Mouse (Mus musculus): ENCODE measurements around the gene Ywhag. TPM values are rescaled to one million over a fixed set of nuclear protein-coding genes. Genes with fewer than 3 reads are reported as not detected.
A peak's percentile ranks its signal among the peaks of the same experiment; 100 is the strongest.

Ywhag gene
- polyA plus RNA-seq, 1 experiment from 2014 or later = 665 TPM

DNA sequence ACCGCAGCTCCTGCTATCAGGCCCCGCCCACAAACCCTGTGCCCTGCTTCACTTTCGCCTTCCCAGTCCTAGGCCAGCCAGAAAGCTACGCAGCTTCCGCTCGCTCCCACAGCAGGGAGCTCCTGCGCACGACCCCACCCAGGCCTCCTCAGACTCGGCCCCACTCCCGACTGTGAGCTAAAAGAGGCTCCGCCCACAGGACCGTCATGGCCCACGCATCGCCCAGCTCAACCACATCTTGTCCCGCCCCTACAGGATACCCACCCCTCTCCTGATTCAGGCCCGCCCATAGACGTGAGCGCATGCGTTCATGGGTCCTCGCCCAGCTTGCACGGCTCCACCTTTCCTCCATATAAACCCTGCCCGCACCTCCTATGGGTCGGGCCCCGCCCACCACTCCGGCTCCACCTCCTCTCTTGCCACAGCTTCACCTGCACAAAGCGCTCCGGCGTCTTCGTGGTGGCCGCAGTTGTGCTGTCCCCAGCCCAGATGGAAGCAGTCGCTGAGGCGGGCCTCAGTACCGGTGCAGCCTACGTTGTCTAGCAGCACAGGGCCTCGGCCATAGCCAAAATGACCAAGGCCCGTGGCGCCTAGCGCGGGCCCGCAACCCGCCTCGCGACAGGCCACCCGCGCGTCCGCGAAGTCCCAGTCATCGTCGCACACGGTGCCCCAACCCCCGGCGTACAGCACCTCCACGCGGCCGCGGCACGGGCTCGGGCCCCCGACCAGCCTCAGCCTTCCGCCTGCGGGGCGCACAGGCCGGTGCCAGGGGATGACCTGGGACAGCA lies 28.3 kb upstream of the Ywhag start:
- peak; percentile 96 for ATAC-seq (ENCODE audit: low read depth)
- Histone ChIP-seq H3K36me3 (no peaks in the 10 kb centered on the region), H3K9me3 (no peaks in the 10 kb centered on the region; the same call in 1 of the 2 replicates), H3K4me1 (replicated peaks) (peaks cover 20% of the 10 kb centered on the region), H3K27me3 (peaks cover 4% of the 10 kb centered on the region; the same call in 1 of the 2 replicates), H3K9ac (peak overlapping the region; percentile 91), H3K27ac (replicated peaks) (peak overlapping the region; percentile 97), H3K4me2 (peak overlapping the region; percentile 95), H3K4me3 (peak overlapping the region; percentile 59)
- under 1% methylated on average over 60 of the region's 64 CpGs for WGBS

DNA sequence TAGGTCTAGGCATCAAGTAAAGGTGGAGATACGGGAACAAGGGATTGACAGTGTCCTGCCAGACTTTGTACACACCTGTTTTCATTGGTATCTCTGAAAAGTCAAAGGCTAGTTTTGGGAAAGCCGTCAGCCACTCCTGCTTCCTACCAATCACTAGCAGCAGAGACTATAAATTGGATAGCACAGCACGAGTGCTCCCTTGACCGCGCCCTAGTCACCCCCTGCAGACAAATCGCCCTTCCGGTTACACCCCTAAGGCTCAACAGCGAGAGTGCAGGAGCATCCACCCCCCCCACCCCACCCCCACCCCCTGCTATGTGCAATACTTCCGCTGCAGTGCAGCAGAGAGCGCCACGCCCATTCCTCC lies 27.7 kb upstream of the Ywhag start:
- Histone ChIP-seq H3K4me1 (replicated peaks) (peaks cover 21% of the 10 kb centered on the region), H3K9ac (peak overlapping the region; percentile 58), H3K9me3 (no peaks in the 10 kb centered on the region; the same call in 1 of the 2 replicates), H3K27ac (replicated peaks) (peak overlapping the region; percentile 97), H3K36me3 (no peaks in the 10 kb centered on the region), H3K4me2 (peak overlapping the region; percentile 95), H3K4me3 (peak overlapping the region; percentile 59), H3K27me3 (peaks cover 4% of the 10 kb centered on the region; the same call in 1 of the 2 replicates)
- ATAC-seq (ENCODE audit: low read depth) = no peak
- under 1% methylated on average over 11 of the region's 11 CpGs for WGBS

DNA sequence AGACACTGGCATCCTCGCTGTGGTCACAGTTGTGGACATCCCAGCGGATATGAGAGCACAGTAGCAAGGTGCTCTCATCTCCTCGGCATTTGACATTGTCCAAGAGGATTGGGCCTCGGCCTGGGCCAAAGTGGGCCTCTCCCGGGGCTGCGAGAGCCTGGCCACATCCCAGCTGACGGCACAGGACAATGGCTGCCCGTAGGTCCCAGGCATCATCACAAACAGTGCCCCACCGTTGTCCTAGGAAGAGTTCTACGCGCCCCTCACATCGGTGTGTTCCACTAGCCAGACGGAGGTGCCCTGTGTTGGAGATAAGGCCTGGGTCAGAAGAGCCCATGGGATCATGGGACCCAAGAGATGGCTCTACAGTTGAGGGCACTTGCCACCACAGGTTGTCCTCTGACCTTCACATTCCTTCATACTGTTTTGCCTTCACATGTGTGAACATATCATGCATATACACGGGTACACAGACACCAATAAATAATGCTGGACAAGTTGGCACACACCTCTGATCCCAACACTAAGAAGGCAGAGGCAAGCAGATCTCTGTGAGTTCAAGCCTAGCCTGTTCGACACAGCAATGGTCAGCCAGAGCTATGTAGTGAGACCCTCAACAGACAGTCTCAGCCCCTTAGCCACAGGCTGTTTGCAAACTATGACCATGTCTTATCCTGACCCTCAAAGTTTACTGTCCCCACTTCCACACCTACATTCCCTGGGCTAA lies 26.7 kb upstream of the Ywhag start:
- H3K4me2 ChIP-seq = peak overlapping the region; percentile 95; the same call in 1 of the 2 replicates
- H3K4me1 ChIP-seq (replicated peaks) = peaks cover 28% of the 10 kb centered on the region
- peaks cover 4% of the 10 kb centered on the region; the same call in 1 of the 2 replicates for H3K27me3 ChIP-seq
- H3K36me3 ChIP-seq = no peaks in the 10 kb centered on the region
- no peak for ATAC-seq (ENCODE audit: low read depth)
- no peak overlapping the region for H3K9ac ChIP-seq
- no peak overlapping the region for H3K4me3 ChIP-seq
- no peaks in the 10 kb centered on the region for H3K9me3 ChIP-seq
- H3K27ac ChIP-seq (replicated peaks) = peak overlapping the region; percentile 97
- WGBS = 96% methylated on average over 15 of the region's 15 CpGs

DNA sequence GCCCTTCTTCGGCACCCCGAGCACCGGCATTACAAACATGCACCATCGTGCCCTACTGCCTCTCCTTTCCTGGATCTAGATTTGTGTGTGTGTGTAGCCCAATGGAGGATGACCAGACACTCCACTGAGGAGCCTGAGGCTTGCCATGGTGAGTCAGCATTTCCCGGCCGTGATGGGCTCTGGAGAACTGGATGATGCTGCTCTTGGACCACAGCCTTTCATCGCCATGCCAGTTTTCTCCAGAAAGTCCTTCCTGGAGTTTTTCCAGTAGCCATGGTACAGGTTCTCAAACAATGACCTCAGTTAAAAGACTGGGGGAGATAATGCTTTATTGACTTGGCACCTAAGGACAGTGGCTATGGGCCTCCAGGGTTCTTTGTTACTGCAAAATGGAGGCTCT lies 25.5 kb upstream of the Ywhag start:
- H3K27me3 ChIP-seq = no peaks in the 10 kb centered on the region
- H3K4me2 ChIP-seq = no peak overlapping the region
- no peak overlapping the region for H3K9ac ChIP-seq
- H3K4me1 ChIP-seq (replicated peaks) = peaks cover 23% of the 10 kb centered on the region
- no peak for ATAC-seq (ENCODE audit: low read depth)
- no peaks in the 10 kb centered on the region for H3K9me3 ChIP-seq
- 93% methylated on average over 7 of the region's 7 CpGs for WGBS
- H3K27ac ChIP-seq (replicated peaks) = no peak overlapping the region
- no peak overlapping the region for H3K4me3 ChIP-seq
- H3K36me3 ChIP-seq = no peaks in the 10 kb centered on the region

DNA sequence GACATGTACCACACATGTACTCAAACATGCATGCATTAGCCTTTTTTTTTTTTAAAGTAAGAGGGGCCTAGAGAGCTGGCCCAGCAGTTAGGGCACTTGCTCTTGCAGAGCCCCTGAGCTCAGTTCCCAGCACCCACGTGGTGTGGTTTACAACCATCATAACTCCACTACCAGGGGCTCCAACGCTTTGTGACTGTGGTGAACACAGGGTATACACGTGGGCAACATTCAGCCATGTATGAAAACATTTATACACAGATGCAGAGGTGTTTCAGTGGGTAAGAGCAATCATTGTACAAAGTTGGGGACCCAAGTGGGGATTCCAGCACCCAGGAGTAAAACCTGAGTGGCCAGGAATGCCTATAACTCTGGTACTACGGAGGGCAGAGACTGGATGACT lies 24.0 kb upstream of the Ywhag start:
- Histone ChIP-seq H3K9me3 (no peaks in the 10 kb centered on the region), H3K36me3 (no peaks in the 10 kb centered on the region), H3K27me3 (no peaks in the 10 kb centered on the region), H3K4me1 (replicated peaks) (peaks cover 22% of the 10 kb centered on the region), H3K27ac (replicated peaks) (peak overlapping the region; percentile 91), H3K4me2 (no peak overlapping the region), H3K4me3 (no peak overlapping the region), H3K9ac (no peak overlapping the region)
- WGBS = 83% methylated on average over 4 of the region's 4 CpGs
- ATAC-seq (ENCODE audit: low read depth) = no peak

DNA sequence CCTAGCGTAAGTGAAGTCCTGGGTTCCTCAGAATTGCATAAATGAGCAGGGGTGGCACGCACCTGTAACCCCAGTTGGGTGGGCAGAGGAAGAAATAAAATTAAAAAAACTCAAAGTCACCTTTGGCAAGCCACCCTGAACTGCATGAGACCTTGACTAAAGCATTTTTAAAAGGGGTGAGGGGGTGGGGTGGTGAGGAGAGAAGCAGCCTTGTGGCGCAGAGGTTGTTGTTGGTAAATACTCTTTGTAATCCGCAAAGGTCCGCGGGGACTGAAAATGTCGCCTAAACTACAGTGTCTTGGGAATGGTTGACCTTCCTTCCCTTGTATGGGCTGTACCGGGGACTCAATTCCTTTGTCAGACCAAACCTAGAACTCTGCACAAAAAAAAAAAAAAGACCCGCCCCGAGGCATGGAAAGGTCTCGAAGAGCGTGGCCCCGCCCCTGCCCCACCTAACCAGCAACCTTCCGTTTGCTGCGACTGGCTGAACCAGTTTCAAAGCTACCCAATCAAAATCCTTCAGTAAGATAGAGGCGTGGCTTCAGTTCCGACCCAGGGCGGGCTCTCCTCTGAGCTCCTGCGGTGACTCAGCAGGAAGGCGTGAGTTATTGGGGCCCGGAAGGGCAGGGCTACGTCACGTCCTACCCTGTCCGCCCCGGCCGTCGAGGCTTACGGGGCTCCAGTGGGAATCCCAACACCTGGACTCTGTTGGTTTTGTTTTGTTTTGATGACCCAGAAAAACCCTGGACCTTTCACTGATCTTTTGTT lies 23.0 kb upstream of the Ywhag start:
- no peaks in the 10 kb centered on the region for H3K36me3 ChIP-seq
- H3K4me1 ChIP-seq (replicated peaks) = peaks cover 18% of the 10 kb centered on the region
- H3K9me3 ChIP-seq = no peaks in the 10 kb centered on the region
- H3K4me2 ChIP-seq = peak overlapping the region; percentile 50
- H3K27me3 ChIP-seq = no peaks in the 10 kb centered on the region
- peak overlapping the region; percentile 34 for H3K4me3 ChIP-seq
- peak overlapping the region; percentile 58 for H3K9ac ChIP-seq
- WGBS = 7% methylated on average over 28 of the region's 28 CpGs
- peak; percentile 73 for ATAC-seq (ENCODE audit: low read depth)
- peak overlapping the region; percentile 91 for H3K27ac ChIP-seq (replicated peaks)

DNA sequence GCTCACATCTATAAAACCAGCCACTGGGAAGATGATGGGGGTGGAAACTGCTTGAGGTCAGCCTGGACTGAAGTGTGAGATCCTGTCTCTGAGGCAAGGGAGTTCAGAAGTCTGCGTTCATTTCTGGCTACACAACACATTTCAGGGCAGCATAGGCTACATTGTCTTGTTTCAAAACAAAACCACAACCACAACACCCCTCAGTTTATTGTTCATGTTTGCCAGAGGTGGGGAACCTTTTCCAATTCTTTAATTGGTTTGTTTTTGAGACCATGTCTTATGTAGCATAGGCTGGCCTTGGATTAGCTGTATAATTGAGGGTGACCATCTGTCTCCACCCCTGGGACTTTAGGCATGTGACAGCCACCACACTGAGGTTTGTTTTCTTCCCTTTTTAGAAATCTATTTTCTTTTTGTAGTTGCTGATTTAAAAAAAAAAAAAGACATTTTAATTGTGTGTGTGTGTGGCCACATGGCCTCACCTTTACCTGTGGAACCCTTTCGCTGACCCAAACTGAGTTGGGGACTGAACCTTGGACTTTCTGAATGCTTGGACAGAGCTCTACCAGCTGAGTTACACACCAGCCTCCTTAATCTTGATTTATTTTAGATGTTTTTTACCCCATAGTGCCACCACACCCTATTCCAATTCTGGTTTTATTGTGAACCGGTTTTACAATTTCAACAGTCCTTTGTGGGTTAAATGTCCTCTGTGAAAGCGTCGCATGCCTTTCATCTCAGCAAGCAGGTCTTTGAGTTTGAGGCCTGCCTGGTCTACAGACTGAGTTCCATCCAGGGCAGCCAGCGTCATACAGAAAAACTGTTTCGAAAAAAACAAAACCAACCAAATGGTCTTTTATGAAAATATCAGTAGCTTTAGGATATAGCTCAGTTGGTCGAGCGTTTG lies 22.1 kb upstream of the Ywhag start:
- Histone ChIP-seq H3K27me3 (no peaks in the 10 kb centered on the region), H3K36me3 (no peaks in the 10 kb centered on the region), H3K9me3 (no peaks in the 10 kb centered on the region), H3K27ac (replicated peaks) (peak overlapping the region; percentile 91), H3K4me1 (replicated peaks) (peaks cover 11% of the 10 kb centered on the region), H3K9ac (peak overlapping the region; percentile 58), H3K4me3 (0 out of 2 replicates have a peak overlapping the region, but pooled peaks have one; percentile 34), H3K4me2 (peak overlapping the region; percentile 50)
- 78% methylated on average over 9 of the region's 9 CpGs for WGBS
- no peak for ATAC-seq (ENCODE audit: low read depth)

DNA sequence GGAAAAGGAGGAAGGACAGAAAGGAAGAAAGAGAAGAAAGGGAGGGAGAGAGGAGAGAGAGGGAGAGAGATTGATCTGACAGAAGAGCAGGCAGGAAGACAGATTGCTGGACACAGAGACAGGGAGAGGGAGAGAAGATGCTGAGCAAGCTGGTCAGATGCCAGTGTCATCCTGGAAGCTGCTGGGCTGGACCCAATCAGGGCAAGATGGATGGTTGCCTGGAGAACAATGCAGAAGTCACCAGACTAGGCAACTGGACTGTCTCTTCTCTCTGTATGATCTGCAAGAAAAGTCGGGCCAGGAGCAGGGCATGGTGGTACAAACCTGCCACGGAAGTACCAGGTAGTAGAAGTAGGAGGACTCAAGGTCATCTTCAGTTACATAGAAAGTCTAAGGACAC lies 18.4 kb upstream of the Ywhag start:
- 94% methylated on average over 2 of the region's 2 CpGs for WGBS
- no peak overlapping the region for H3K4me3 ChIP-seq
- H3K4me2 ChIP-seq = no peak overlapping the region
- H3K9ac ChIP-seq = no peak overlapping the region
- no peaks in the 10 kb centered on the region for H3K9me3 ChIP-seq
- no peaks in the 10 kb centered on the region for H3K36me3 ChIP-seq
- no peak for ATAC-seq (ENCODE audit: low read depth)
- H3K27ac ChIP-seq (replicated peaks) = no peak overlapping the region
- peaks cover 8% of the 10 kb centered on the region for H3K4me1 ChIP-seq (replicated peaks)
- H3K27me3 ChIP-seq = no peaks in the 10 kb centered on the region

DNA sequence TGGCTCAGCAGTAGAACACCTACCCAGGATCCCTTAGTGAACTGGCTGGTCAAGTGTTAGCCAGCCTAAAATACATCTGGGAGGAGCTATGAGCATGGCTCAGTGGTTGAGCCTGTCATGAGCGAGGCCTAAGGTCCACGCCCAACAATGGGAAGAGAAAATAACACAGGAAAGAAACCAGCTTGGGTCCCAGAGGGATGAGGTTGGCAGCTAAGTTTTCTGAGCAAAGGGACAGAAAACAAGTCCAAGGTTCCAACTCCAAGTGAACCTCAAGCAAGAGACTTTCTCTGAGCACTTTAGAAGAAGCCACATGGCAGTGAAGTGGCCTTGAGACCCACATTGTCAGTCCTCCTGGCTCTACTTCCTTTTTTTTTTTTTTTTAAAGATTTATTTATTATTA lies 17.2 kb upstream of the Ywhag start:
- no peaks in the 10 kb centered on the region for H3K27me3 ChIP-seq
- 95% methylated on average over 2 of the region's 2 CpGs for WGBS

DNA sequence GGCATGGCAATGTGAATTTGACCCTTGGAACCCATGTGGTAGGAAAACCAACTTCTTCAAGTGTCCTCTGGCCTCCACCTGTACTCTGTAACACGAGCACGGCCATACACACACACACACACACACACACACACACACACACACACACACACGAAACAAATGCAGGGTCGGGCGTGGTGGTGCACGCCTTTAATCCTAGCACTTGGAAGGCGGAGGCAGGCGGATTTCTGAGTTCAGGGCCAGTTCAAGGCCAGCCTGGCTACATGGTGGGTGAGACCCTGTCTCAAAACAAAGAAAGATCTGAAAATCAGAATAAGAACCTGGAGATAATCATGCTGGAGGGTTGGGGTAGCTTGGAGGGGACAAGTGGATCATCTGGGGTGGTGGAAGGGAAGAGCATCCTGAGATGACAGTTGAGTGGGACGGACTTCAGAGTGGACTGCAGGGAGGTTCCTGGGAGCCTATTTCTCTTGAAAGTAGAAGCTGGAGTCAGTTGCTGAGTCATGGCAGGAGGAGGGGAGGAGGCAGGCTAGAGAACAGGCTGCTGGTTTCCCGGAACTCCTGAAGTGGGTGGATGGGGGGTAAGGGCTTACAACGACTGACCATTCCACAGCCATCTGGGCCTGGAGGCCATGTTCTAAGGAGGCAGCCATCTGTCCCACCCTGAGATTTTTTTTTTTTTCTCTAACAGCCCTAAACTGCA lies 16.4 kb upstream of the Ywhag start:
- Histone ChIP-seq H3K4me1 (replicated peaks) (peaks cover 4% of the 10 kb centered on the region), H3K9me3 (no peaks in the 10 kb centered on the region), H3K27me3 (no peaks in the 10 kb centered on the region), H3K4me3 (no peak overlapping the region), H3K9ac (no peak overlapping the region), H3K36me3 (no peaks in the 10 kb centered on the region), H3K4me2 (no peak overlapping the region), H3K27ac (replicated peaks) (no peak overlapping the region)
- 80% methylated on average over 11 of the region's 11 CpGs for WGBS
- ATAC-seq (ENCODE audit: low read depth) = no peak

More for the DNA sequence above, 17.2 kb upstream of the Ywhag start:
- Histone ChIP-seq H3K36me3 (no peaks in the 10 kb centered on the region), H3K27ac (replicated peaks) (no peak overlapping the region), H3K9me3 (no peaks in the 10 kb centered on the region), H3K4me1 (replicated peaks) (peaks cover 2% of the 10 kb centered on the region; the same call in 1 of the 2 replicates), H3K4me3 (no peak overlapping the region), H3K9ac (no peak overlapping the region), H3K4me2 (no peak overlapping the region)
- ATAC-seq (ENCODE audit: low read depth) = no peak

DNA sequence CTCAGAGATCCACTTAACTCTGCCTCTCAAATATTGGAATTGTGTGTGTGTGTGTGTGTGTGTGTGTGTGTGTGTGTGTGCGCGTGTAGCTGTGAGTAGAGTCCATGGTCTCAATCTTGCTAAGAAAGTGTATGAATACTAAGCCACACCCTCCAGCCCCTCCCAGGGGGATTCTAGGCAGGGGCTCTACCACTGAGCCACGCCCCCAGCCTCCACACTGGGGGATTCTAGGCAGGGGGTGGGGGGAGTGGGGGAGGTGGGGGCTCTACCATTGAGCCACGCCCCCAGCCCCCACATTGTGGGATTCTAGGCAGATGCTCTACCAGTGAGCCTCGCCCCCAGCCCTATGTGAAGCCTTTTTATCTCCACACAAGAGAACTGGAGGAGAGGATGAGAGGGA lies 12.2 kb upstream of the Ywhag start:
- H3K36me3 ChIP-seq = no peaks in the 10 kb centered on the region
- H3K27ac ChIP-seq (replicated peaks) = peak overlapping the region; percentile 23
- no peak overlapping the region for H3K4me3 ChIP-seq
- H3K27me3 ChIP-seq = no peaks in the 10 kb centered on the region
- H3K4me1 ChIP-seq (replicated peaks) = peaks cover 7% of the 10 kb centered on the region
- H3K4me2 ChIP-seq = no peak overlapping the region; the same call in 1 of the 2 replicates
- ATAC-seq (ENCODE audit: low read depth) = no peak
- H3K9ac ChIP-seq = no peak overlapping the region
- WGBS = 72% methylated on average over 5 of the region's 5 CpGs
- no peaks in the 10 kb centered on the region for H3K9me3 ChIP-seq

Measured in neural tube, embryonic 13.5 days (tissue).